Mouse (Mus musculus): ENCODE data around the gene Tead3.

- TF ChIP-seq CTCF (IDR thresholded peaks at IDR 0.05; ENCODE audit: borderline replicate concordance, insufficient read depth, low read length) = no peak
- TF ChIP-seq POLR2A (IDR thresholded peaks at IDR 0.05; ENCODE audit: low read depth, low read length) = peak; percentile 50; the same call in 1 of the 2 replicates
Measured at GRCm38 (mm10) chr17:28351353-28351890, 805 bp upstream of the Tead3 start.

All from embryonic fibroblast, embryonic 13.5 days (primary cell).